Mouse (Mus musculus): Measurements from ENCODE around the gene Prune1.

Gene Prune1

DNA sequence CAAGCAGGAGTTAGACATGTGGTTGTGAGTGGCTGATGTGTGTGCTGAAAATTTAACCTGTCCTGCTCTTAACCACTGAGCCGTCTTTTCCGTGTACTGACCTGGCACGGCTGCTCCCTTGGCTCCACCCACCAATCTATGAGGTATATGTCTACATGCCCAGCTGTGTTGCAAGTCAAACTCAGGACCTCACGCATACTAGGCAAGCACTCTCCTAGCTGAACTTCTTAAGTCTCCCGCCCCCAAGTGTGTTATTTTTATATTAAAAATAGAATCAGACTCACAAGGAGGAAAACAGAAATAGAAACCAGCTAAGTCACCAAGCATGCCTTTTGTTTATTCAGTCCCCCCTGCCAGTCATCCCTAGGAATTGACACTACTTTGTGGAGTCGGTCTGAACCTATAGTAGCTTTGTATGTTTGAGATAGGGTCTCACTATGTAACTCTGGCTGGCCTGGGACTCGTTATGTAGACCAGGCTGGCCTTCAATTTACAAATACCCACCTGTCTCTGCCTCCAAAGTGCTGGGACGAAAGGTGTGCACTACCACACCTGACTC, 44.3 kb downstream of the Prune1 start:
- no peaks in the 10 kb centered on the region for H3K9me3 ChIP-seq (ENCODE audit: low read length)
- H3K4me1 ChIP-seq (replicated peaks; ENCODE audit: low read depth, low read length) = peaks cover 87% of the 10 kb centered on the region
- no peak overlapping the region for H3K4me3 ChIP-seq (replicated peaks; ENCODE audit: low read length)
- peaks cover 3% of the 10 kb centered on the region; the same call in 1 of the 2 replicates for H3K27me3 ChIP-seq (ENCODE audit: insufficient read depth, low read length)
- TF ChIP-seq POU5F1 (IDR thresholded peaks at IDR 0.05; ENCODE audit: borderline replicate concordance, low read length) (no peak), NANOG (IDR thresholded peaks at IDR 0.05; ENCODE audit: borderline replicate concordance, low read length) (no peak), CTCF (conservative IDR thresholded peaks at IDR 0.05; ENCODE audit: low read length) (no peak)
- peaks cover 63% of the 10 kb centered on the region for H3K36me3 ChIP-seq (ENCODE audit: insufficient read depth, low read length)

DNA sequence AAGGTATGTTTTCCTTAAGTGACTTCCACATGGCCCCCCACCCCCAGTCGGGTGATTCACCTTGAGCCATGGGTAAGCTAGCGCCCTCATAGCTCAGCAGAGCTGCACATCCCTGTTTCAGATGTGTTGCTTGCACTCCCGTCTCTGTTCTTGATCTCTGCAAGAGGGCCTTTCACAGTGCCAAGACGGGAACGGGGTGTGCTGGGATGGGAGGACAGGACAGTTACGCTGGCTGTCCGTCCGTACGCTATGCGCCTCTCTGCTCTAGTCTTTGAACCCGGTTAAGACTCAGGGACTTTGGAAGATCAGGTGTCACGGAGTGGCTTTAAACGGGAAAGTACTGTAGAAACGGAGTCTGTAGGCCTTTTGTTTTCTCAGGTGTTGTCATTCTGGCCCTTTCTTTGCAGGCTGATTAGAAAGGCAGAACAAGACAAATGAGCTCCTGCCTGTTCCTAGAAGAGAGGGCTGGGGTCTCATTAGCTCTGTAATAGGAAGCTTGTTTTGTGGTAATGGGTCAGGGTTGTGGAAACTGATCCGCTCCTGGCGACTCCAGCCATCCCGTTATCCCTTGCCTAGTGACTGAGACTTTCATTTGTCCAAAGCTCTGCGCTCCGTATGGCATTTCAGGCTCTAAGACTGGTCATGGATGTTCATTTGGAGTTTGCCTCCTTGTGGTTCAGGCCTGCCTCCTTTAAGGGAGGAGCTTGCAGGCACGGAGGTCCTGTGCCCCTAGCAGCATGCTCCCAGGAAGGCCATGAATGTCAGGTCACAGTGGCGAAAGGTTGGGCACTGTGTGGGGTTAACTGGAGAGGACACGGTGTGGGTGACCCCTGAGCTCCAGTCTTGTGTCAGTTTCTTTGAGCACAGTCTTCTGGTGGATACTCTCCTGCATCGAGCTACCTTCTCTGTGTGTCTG, 46.2 kb downstream of the Prune1 start:
- peaks cover 78% of the 10 kb centered on the region for H3K36me3 ChIP-seq (ENCODE audit: insufficient read depth, low read length)
- peak overlapping the region; percentile 30; the same call in 1 of the 2 replicates for H3K4me3 ChIP-seq (replicated peaks; ENCODE audit: low read length)
- TF ChIP-seq CTCF (conservative IDR thresholded peaks at IDR 0.05; ENCODE audit: low read length) = no peak
- no peak for TF ChIP-seq POU5F1 (IDR thresholded peaks at IDR 0.05; ENCODE audit: borderline replicate concordance, low read length)
- no peak for TF ChIP-seq NANOG (IDR thresholded peaks at IDR 0.05; ENCODE audit: borderline replicate concordance, low read length)
- H3K27me3 ChIP-seq (ENCODE audit: insufficient read depth, low read length) = peaks cover 1% of the 10 kb centered on the region; the same call in 1 of the 2 replicates
- peaks cover 94% of the 10 kb centered on the region for H3K4me1 ChIP-seq (replicated peaks; ENCODE audit: low read depth, low read length)
- H3K9me3 ChIP-seq (ENCODE audit: low read length) = no peaks in the 10 kb centered on the region

DNA sequence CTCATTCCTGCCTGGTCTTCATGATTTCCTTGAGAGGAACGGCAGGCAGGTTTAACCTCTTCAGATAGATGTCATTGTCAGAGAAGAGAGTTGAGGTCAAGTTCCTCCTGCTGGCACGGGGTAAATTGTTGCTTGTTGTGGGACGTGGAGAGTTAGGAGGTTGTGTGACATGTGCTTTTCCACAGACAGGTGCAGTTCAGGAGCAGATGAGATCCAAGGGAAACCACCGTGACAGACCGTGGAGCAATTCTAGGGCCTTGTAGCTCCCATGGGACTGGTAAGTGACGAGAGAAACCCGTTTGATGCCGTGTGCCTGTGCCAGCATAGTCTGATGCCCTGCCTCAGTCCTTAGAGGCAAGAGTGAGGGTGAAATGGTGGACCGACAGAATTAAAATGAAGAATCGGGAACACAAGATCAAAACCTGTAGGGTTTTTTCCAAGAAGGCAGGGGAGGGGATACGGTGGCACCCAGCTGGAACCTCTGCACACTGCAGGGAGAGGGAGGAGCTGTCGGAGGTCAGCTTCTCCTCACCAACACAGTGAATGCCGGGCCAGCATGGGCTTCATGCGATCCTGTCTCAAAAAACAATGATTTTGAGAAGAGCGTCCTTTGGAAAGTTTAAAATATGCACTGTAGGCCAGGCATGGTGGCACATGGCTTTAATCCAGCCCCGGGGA, 48.4 kb downstream of the Prune1 start:
- no peak for TF ChIP-seq NANOG (IDR thresholded peaks at IDR 0.05; ENCODE audit: borderline replicate concordance, low read length)
- no peaks in the 10 kb centered on the region for H3K9me3 ChIP-seq (ENCODE audit: low read length)
- no peaks in the 10 kb centered on the region for H3K27me3 ChIP-seq (ENCODE audit: insufficient read depth, low read length)

GRCm38 (mm10) chr3:95232771-95233170, 49.1 kb downstream of the Prune1 start:
- H3K4me3 ChIP-seq (replicated peaks; ENCODE audit: low read length) = peak overlapping the region; percentile 92

More for the DNA sequence above, 48.4 kb downstream of the Prune1 start:
- H3K4me3 ChIP-seq (replicated peaks; ENCODE audit: low read length) = peak overlapping the region; percentile 92; the same call in 1 of the 2 replicates
- peaks cover 85% of the 10 kb centered on the region for H3K4me1 ChIP-seq (replicated peaks; ENCODE audit: low read depth, low read length)
- peaks cover 76% of the 10 kb centered on the region for H3K36me3 ChIP-seq (ENCODE audit: insufficient read depth, low read length)

GRCm38 (mm10) chr3:95231298-95232221, 50.3 kb downstream of the Prune1 start, which contains the start of gene Mllt11:
Gene Mllt11 (minus strand): TSS chr3:95232171.
- TF ChIP-seq POU5F1 (IDR thresholded peaks at IDR 0.05; ENCODE audit: borderline replicate concordance, low read length) = no peak
- TF ChIP-seq CTCF (conservative IDR thresholded peaks at IDR 0.05; ENCODE audit: low read length) = no peak
- TF ChIP-seq NANOG (IDR thresholded peaks at IDR 0.05; ENCODE audit: borderline replicate concordance, low read length) = no peak
- Histone ChIP-seq H3K27me3 (ENCODE audit: insufficient read depth, low read length) (no peaks in the 10 kb centered on the region), H3K4me1 (replicated peaks; ENCODE audit: low read depth, low read length) (peaks cover 81% of the 10 kb centered on the region), H3K9me3 (ENCODE audit: low read length) (no peaks in the 10 kb centered on the region), H3K36me3 (ENCODE audit: insufficient read depth, low read length) (peaks cover 58% of the 10 kb centered on the region), H3K4me3 (replicated peaks; ENCODE audit: low read length) (peak within 1 kb of the TSS; percentile 92)

More at GRCm38 (mm10) chr3:95232771-95233170, 49.1 kb downstream of the Prune1 start:
- Histone ChIP-seq H3K9me3 (ENCODE audit: low read length) (no peaks in the 10 kb centered on the region), H3K27me3 (ENCODE audit: insufficient read depth, low read length) (no peaks in the 10 kb centered on the region), H3K4me1 (replicated peaks; ENCODE audit: low read depth, low read length) (peaks cover 81% of the 10 kb centered on the region), H3K36me3 (ENCODE audit: insufficient read depth, low read length) (peaks cover 70% of the 10 kb centered on the region)
- TF ChIP-seq POU5F1 (IDR thresholded peaks at IDR 0.05; ENCODE audit: borderline replicate concordance, low read length) (no peak), NANOG (IDR thresholded peaks at IDR 0.05; ENCODE audit: borderline replicate concordance, low read length) (no peak), CTCF (conservative IDR thresholded peaks at IDR 0.05; ENCODE audit: low read length) (no peak)

DNA sequence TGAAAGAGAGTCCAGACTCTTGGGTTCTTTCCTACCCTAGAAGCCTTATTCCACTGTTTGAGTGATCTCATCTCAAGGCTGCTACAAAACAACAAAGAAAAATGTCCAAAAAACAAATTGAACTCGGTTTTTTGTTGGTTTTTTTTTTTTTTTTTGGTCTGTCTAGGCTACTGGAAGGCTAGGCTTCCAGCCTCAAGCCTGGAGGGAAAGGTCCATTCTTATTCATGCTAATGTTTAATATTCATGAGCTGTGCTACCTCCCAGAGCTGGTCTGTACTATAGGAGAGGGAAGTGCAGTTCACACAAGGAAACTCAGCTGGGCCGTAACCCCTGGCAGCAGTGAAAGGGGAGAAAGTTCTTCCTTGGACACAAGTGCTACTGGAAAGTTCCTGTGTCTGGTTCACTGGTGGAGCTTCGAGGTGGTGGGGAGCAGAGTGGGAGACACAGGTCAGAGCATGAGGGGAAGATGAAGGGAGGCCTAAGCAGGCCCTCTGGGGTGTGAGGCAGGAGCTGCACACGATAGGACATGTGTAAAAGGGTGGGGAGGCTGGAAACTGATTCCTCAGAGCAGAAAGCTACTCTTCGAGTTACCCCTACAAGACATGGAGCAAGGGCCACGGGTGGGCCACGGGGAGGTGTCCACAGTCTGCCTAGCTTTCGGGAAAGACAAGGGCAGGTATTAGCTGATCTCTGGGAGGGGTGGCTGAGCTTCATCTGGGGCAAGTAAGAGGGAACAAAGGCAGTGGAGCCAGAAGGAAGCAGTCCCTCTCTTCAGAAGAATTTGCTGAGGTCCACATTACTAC, 51.2 kb downstream of the Prune1 start:
- TF ChIP-seq CTCF (conservative IDR thresholded peaks at IDR 0.05; ENCODE audit: low read length) (no peak), NANOG (IDR thresholded peaks at IDR 0.05; ENCODE audit: borderline replicate concordance, low read length) (no peak), POU5F1 (IDR thresholded peaks at IDR 0.05; ENCODE audit: borderline replicate concordance, low read length) (no peak)
- Histone ChIP-seq H3K4me3 (replicated peaks; ENCODE audit: low read length) (peak overlapping the region; percentile 92), H3K9me3 (ENCODE audit: low read length) (no peaks in the 10 kb centered on the region), H3K4me1 (replicated peaks; ENCODE audit: low read depth, low read length) (peaks cover 81% of the 10 kb centered on the region), H3K36me3 (ENCODE audit: insufficient read depth, low read length) (peaks cover 52% of the 10 kb centered on the region), H3K27me3 (ENCODE audit: insufficient read depth, low read length) (no peaks in the 10 kb centered on the region)

Measured in E14TG2a.4 (cell line).